Mouse (Mus musculus) liver, adult 2 months (tissue): ENCODE results near the gene Lrrc55.

Experiments used
- CTCF ChIP-seq: fragments of 200-500 bp; IDR thresholded peaks from 2 replicates; pipeline ENCODE4 v1.5.1; 2011; ENCODE audit warnings: low read depth, low read length, control low read depth
- POLR2A ChIP-seq: fragments of 200-500 bp; IDR thresholded peaks from 2 replicates; pipeline ENCODE4 v1.6.1; 2011; ENCODE audit warnings: low read length, control low read depth; ENCODE audit not compliant: insufficient read depth; ENCODE audit errors: extremely low read depth

DNA sequence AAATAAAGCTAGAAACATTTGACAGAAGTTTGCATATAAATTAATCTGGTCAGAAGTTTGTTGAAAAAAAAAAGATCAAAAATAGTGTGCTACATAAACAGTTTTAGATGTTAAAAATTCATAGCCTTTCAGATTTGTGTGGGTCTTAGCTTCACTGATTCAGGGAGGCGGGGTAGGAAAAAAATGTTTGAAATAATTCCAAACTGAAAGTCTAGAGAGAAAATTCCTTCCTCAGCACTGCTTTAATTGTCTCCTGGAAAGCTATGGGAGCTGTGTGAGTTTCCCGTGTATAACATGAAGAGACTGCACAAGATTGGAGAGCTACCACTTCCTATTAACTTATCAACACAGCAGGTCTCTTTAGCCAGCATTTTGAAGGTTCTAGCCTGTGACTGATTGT lies 49.5 kb downstream of the Lrrc55 start:
- TF ChIP-seq CTCF: no peak
- TF ChIP-seq POLR2A: no peak
